Comparison of ENCODE assay signal across 19 mouse cellular contexts in the genomic region with DNA sequence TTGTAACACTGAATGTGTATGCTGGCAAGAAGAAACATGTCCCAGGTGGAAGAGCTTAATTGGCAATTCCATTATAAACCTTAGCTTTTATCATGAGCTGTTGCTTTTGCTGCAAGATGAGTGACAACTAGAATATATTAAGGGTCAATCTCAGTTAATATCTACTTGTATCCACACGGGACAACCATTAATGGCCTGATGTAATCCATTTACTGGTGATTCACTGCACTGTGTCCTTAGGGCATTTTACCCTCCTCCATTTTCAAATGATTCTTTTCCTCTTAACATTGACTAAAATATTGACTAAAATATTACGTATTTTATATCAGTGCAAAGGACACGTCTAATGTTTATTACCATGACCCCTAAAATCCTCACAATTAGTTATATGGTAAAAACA.
"Had no signal": no experiment of that assay in that cellular context is flagged by ENCODE, and none has a peak within 500 bp of the region (broad histone marks: within the 10 kb centered on the region; RNA-seq: fewer than 3 reads in every experiment).

No protein-coding gene starts in this region.

- H3K27me3 ChIP-seq: limb, embryonic 13.5 days; liver, embryonic 12.5 days; liver, embryonic 15.5 days; lung, embryonic 15.5 days; megakaryocyte, embryonic 14.5 days had no signal

- H3K4me3 ChIP-seq: layer of hippocampus, adult 2 months; limb, embryonic 10.5 days; limb, embryonic 13.5 days; liver, embryonic 12.5 days; liver, embryonic 15.5 days; lung, embryonic 15.5 days; megakaryocyte, embryonic 14.5 days had no signal

- H3K4me2 ChIP-seq: limb, embryonic 13.5 days; liver, embryonic 12.5 days; liver, embryonic 15.5 days; lung, embryonic 15.5 days had no signal

- H3K9ac ChIP-seq: limb, embryonic 13.5 days; liver, embryonic 12.5 days; liver, embryonic 15.5 days; lung, embryonic 15.5 days had no signal

- H3K9me3 ChIP-seq: limb, embryonic 10.5 days; limb, embryonic 13.5 days; liver, embryonic 12.5 days; liver, embryonic 15.5 days; lung, embryonic 15.5 days; megakaryocyte, embryonic 14.5 days had no signal

- DNase-seq: kidney, adult 2 months; kidney, postnatal 25 days; layer of hippocampus, adult 9-11 months; liver; lung, adult 18-20 months; lung, postnatal 10 days; lung, postnatal 36 days; midbrain, embryonic 14.5 days; thymus, adult 2 months; thymus, postnatal 14 days; thymus, postnatal 4 days had no signal

- ATAC-seq: liver, embryonic 12.5 days had no signal

- H3K4me1 ChIP-seq: limb, embryonic 10.5 days; limb, embryonic 13.5 days; liver, embryonic 12.5 days; liver, embryonic 15.5 days; lung, embryonic 15.5 days; megakaryocyte, embryonic 14.5 days had no signal

- H3K27ac ChIP-seq: kidney, postnatal 0 days; layer of hippocampus, adult 2 months; limb, embryonic 10.5 days; limb, embryonic 13.5 days; liver, embryonic 12.5 days; liver, embryonic 15.5 days; lung, embryonic 15.5 days had no signal

- H3K36me3 ChIP-seq: limb, embryonic 10.5 days; limb, embryonic 13.5 days; liver, embryonic 12.5 days; liver, embryonic 15.5 days; lung, embryonic 15.5 days had no signal
